Mouse (Mus musculus) limb, embryonic 14.5 days (tissue): ENCODE data around the gene Spaca6. TPM values are rescaled to one million over a fixed set of nuclear protein-coding genes. Genes with fewer than 3 reads are reported as not detected.

Source experiments
- ATAC-seq: fragments of 200-750 bp; cut with Nextera tagmentation; 2 replicates; pipeline ENCODE4 v1.8.0; 2017; ENCODE audit warnings: low read depth, moderate number of reproducible peaks, moderate TSS enrichment; ENCODE audit not compliant: low FRiP score
- DNase-seq: peaks from one replicate; pipeline ENCODE4 v3.0.0-alpha.2; 2015; ENCODE audit warnings: low spot score
- H3K27ac ChIP-seq: fragments of 300-500 bp; sonication (generic); replicated peaks from 2 replicates; pipeline ENCODE4 v1.5.1; 2014; ENCODE audit warnings: low read depth, mild to moderate bottlenecking, low read length, moderate library complexity, mixed read lengths
- H3K27me3 ChIP-seq: fragments of 300-500 bp; sonication (generic); 2 replicates; pipeline ENCODE4 v1.6.1; 2014; ENCODE audit warnings: low read length, mixed read lengths; ENCODE audit not compliant: control insufficient read depth, insufficient read depth
- H3K36me3 ChIP-seq: fragments of 300-500 bp; sonication (generic); 2 replicates; pipeline ENCODE4 v1.6.1; 2014; ENCODE audit warnings: mild to moderate bottlenecking, low read length, moderate library complexity, mixed read lengths; ENCODE audit not compliant: control insufficient read depth, insufficient read depth
- H3K4me1 ChIP-seq: fragments of 300-500 bp; sonication (generic); 2 replicates; pipeline ENCODE4 v1.6.1; 2014; ENCODE audit warnings: antibody characterized with exemption, low read length, mixed read lengths; ENCODE audit not compliant: control insufficient read depth, insufficient read depth
- H3K4me2 ChIP-seq: fragments of 300-500 bp; sonication (generic); replicated peaks from 2 replicates; pipeline ENCODE4 v1.6.1; 2014; ENCODE audit warnings: low read depth, mild to moderate bottlenecking, low read length, moderate library complexity; ENCODE audit not compliant: severe bottlenecking
- H3K4me3 ChIP-seq: fragments of 300-500 bp; sonication (generic); replicated peaks from 2 replicates; pipeline ENCODE4 v1.5.1; 2014; ENCODE audit warnings: low read length
- H3K9ac ChIP-seq: fragments of 300-500 bp; sonication (generic); 2 replicates; pipeline ENCODE4 v1.6.1; 2014; ENCODE audit warnings: mild to moderate bottlenecking, low read depth, low read length, moderate library complexity; ENCODE audit not compliant: severe bottlenecking
- H3K9me3 ChIP-seq: fragments of 300-500 bp; sonication (generic); 2 replicates; pipeline ENCODE4 v1.6.1; 2016; ENCODE audit warnings: low read length; ENCODE audit not compliant: control insufficient read depth
- POLR2A ChIP-seq: fragments of 200-500 bp; IDR thresholded peaks from 2 replicates; pipeline ENCODE4 v1.8.0; 2012; ENCODE audit warnings: inconsistent platforms, mild to moderate bottlenecking, moderate library complexity, borderline replicate concordance; ENCODE audit not compliant: insufficient read depth, insufficient read length; ENCODE audit errors: extremely low read depth
- WGBS: fragments of 180-500 bp; shearing (Covaris S2); extraction: QIAGEN DNeasy Blood & Tissue Kit; methylation state at CpG from one replicate; pipeline ENCODE4 v1.1.7; 2014; 5-methylcytosine and 5-hydroxymethylcytosine counted together
- polyA plus RNA-seq, 2 experiments: library from polyadenylated mRNA; depleted of rRNA in 1 of 2; stranded (reverse) in 1 of 2; unstranded in 1 of 2; fragments of >200 nt; fragmentation: Nextera tagmentation in 1 of 2; extraction: Ambion mirVana in 1 of 2; gene quantifications; 2 replicates each; pipeline versions ENCODE4 v1.2.1 to v1.2.3; 2012 to 2014

The Spaca6 gene
- 125 and 142 TPM in 2 replicates for polyA plus RNA-seq (2012; rRNA removed)
- polyA plus RNA-seq (2014; fragmentation: Nextera tagmentation; extraction: Ambion mirVana) = 23.6 and 32.5 TPM in 2 replicates

GRCm38 (mm10) chr17:17826751-17827657, at the start of gene Spaca6:
TSS of gene Spaca6 (plus strand) at chr17:17827158.
- H3K4me3 ChIP-seq = peak within 1 kb of the TSS; percentile 78
- TF ChIP-seq POLR2A = peak; percentile 96; the same call in 1 of the 2 replicates
- H3K36me3 ChIP-seq = peaks cover 16% of the 10 kb centered on the region
- H3K4me1 ChIP-seq = peaks cover 26% of the 10 kb centered on the region
- peak within 1 kb of the TSS; percentile 75 for H3K4me2 ChIP-seq
- ATAC-seq (peak; percentile 85), DNase-seq (peak; percentile 93)
- H3K9me3 ChIP-seq = no peaks in the 10 kb centered on the region
- H3K9ac ChIP-seq = peak within 1 kb of the TSS; percentile 93
- H3K27ac ChIP-seq = peak within 1 kb of the TSS; percentile 99
- no peaks in the 10 kb centered on the region for H3K27me3 ChIP-seq
- WGBS = 3% methylated on average over 26 of the region's 42 CpGs

GRCm38 (mm10) chr17:17790866-17791630, 35.9 kb upstream of the Spaca6 start:
- Histone ChIP-seq H3K9me3 (no peaks in the 10 kb centered on the region), H3K36me3 (no peaks in the 10 kb centered on the region), H3K27ac (no peak overlapping the region), H3K4me3 (no peak overlapping the region), H3K4me2 (no peak overlapping the region), H3K27me3 (no peaks in the 10 kb centered on the region), H3K4me1 (peaks cover 5% of the 10 kb centered on the region; the same call in 1 of the 2 replicates), H3K9ac (no peak overlapping the region)
- TF ChIP-seq POLR2A = no peak
- 81% methylated on average over 3 of the region's 3 CpGs for WGBS
- ATAC-seq (no peak), DNase-seq (no peak)

- H3K4me3 ChIP-seq = no peak overlapping the region
- no peaks in the 10 kb centered on the region for H3K9me3 ChIP-seq
- 19% methylated on average over 1 of the region's 1 CpGs for WGBS
- no peaks in the 10 kb centered on the region for H3K27me3 ChIP-seq
- ATAC-seq (peak; percentile 65; the same call in 1 of the 2 replicates), DNase-seq (peak; percentile 64)
- H3K4me1 ChIP-seq = peaks cover 5% of the 10 kb centered on the region; the same call in 1 of the 2 replicates
- no peak overlapping the region for H3K4me2 ChIP-seq
- H3K9ac ChIP-seq = no peak overlapping the region
- H3K27ac ChIP-seq = no peak overlapping the region
- no peaks in the 10 kb centered on the region for H3K36me3 ChIP-seq
- no peak for TF ChIP-seq POLR2A
Measured at GRCm38 (mm10) chr17:17792578-17792977, 34.4 kb upstream of the Spaca6 start.

GRCm38 (mm10) chr17:17795527-17795926, 31.4 kb upstream of the Spaca6 start:
- WGBS = 47% methylated on average over 2 of the region's 2 CpGs

More at GRCm38 (mm10) chr17:17795527-17795926, 31.4 kb upstream of the Spaca6 start:
- H3K4me3 ChIP-seq = no peak overlapping the region
- H3K9ac ChIP-seq = no peak overlapping the region
- no peak overlapping the region for H3K4me2 ChIP-seq
- H3K36me3 ChIP-seq = no peaks in the 10 kb centered on the region
- H3K9me3 ChIP-seq = no peaks in the 10 kb centered on the region
- H3K27ac ChIP-seq = no peak overlapping the region
- DNase-seq = no peak
- H3K4me1 ChIP-seq = peaks cover 5% of the 10 kb centered on the region; the same call in 1 of the 2 replicates
- no peak for ATAC-seq
- TF ChIP-seq POLR2A = no peak
- no peaks in the 10 kb centered on the region for H3K27me3 ChIP-seq
